8 mouse cellular contexts compared by ENCODE assay signal in the genomic region with DNA sequence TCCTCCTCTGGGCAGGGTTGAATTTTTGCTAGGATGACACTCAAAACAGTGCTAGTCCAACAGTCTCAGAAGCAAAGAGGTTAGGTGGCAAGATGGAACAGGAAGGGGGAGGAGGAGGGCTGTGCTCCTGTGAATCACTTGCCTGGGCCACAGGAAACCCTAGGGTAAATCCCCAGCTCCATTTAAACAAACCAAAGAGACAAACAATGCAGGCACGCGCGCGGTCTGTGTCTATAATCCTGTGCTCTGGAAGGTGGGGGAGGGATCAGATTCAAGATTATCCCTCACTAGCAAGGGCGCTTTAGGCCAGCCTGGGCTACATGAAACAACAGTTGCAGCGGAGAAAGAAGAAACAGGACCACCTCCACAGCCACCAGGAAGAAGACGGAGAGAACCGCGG. TPM values are rescaled to one million over a fixed set of nuclear protein-coding genes. Genes with fewer than 3 reads are reported as not detected.
DNase-seq lines count a peak whose midpoint lies in the region; ATAC-seq and TF ChIP-seq lines count a peak whose summit lies in the region.
"Had no signal": no experiment of that assay in that cellular context is flagged by ENCODE, and none has a peak within 500 bp of the region (broad histone marks: within the 10 kb centered on the region; RNA-seq: fewer than 3 reads in every experiment).

No protein-coding gene starts in this region.

- no peak overlapping the region for H3K4me2 ChIP-seq in hindbrain, embryonic 13.5 days
- no peak overlapping the region for H3K4me2 ChIP-seq in hindbrain, embryonic 11.5 days (replicated peaks; ENCODE audit: low read depth, low read length)

- TF ChIP-seq CTCF in brain, embryonic 14.5 days (IDR thresholded peaks at IDR 0.05; ENCODE audit: borderline replicate concordance, extremely low read depth, insufficient read depth, insufficient read length) = no peak

- no peaks in the 10 kb centered on the region for H3K36me3 ChIP-seq in hindbrain, embryonic 13.5 days
- no peaks in the 10 kb centered on the region for H3K36me3 ChIP-seq in hindbrain, embryonic 11.5 days (ENCODE audit: control insufficient read depth, insufficient read depth, low read length)

- H3K9me3 ChIP-seq in hindbrain, embryonic 13.5 days = no peaks in the 10 kb centered on the region
- H3K9me3 ChIP-seq in hindbrain, embryonic 11.5 days (ENCODE audit: control insufficient read depth, low read length) = no peaks in the 10 kb centered on the region

- no peaks in the 10 kb centered on the region for H3K27me3 ChIP-seq in hindbrain, embryonic 13.5 days
- no peaks in the 10 kb centered on the region for H3K27me3 ChIP-seq in hindbrain, embryonic 11.5 days (ENCODE audit: control insufficient read depth, insufficient read depth, low read length)

- ATAC-seq in hindbrain, embryonic 13.5 days (ENCODE audit: low FRiP score) = no peak
- ATAC-seq in hindbrain, embryonic 11.5 days (ENCODE audit: low FRiP score) = no peak
- peak; percentile 89 for ATAC-seq in CD4-positive, CD25-positive, alpha-beta regulatory T cell, adult 4 months

- H3K27ac ChIP-seq in hindbrain, embryonic 13.5 days = peak overlapping the region; percentile 5; the same call in 1 of the 2 replicates
- H3K27ac ChIP-seq in hindbrain, embryonic 11.5 days (ENCODE audit: low read depth, low read length) = no peak overlapping the region

- no peak for DNase-seq in hindbrain, embryonic 11.5 days (ENCODE audit: low spot score)
- peak; percentile 25 for DNase-seq in brain, embryonic 14.5 days (ENCODE audit: low read depth)
- DNase-seq in naive thymus-derived CD4-positive, alpha-beta T cell, adult 2 months (ENCODE audit: low read depth) = peak; percentile 81
- no peak for DNase-seq in left cerebral cortex, adult 9 months (ENCODE audit: low spot score in 2 of 2)
- DNase-seq in gastrocnemius, postnatal 36 days = no peak
- DNase-seq: cerebellum, adult 9-10 months had no signal

- peaks cover 12% of the 10 kb centered on the region for H3K4me1 ChIP-seq in hindbrain, embryonic 13.5 days (replicated peaks)
- H3K4me1 ChIP-seq in hindbrain, embryonic 11.5 days (replicated peaks; ENCODE audit: control insufficient read depth, insufficient read depth, low read length) = no peaks in the 10 kb centered on the region

- H3K9ac ChIP-seq in hindbrain, embryonic 13.5 days = no peak overlapping the region
- no peak overlapping the region for H3K9ac ChIP-seq in hindbrain, embryonic 11.5 days (ENCODE audit: low read depth, low read length)

- intact Hi-C loops in gastrocnemius, postnatal 36 days (cut with DNase I) = loop anchor here (5.0 kb wide), 1 partner anchor 279 kb away; no protein-coding TSS in a partner anchor

- WGBS in hindbrain, embryonic 13.5 days = 71% methylated on average over 9 of the region's 9 CpGs
- 70% methylated on average over 9 of the region's 9 CpGs for WGBS in hindbrain, embryonic 11.5 days

- no peak for TF ChIP-seq POLR2A in brain, embryonic 14.5 days (IDR thresholded peaks at IDR 0.05; ENCODE audit: borderline replicate concordance, extremely low read depth, insufficient read depth, insufficient read length, poor library complexity, severe bottlenecking)

- H3K4me3 ChIP-seq in hindbrain, embryonic 13.5 days = no peak overlapping the region
- no peak overlapping the region for H3K4me3 ChIP-seq in hindbrain, embryonic 11.5 days (ENCODE audit: low read depth, low read length)

RNA-seq across cellular contexts. Expression of gene Atf7ip, which starts 42.5 kb away (rescaled TPM):
- 43.3 and 43.5 TPM in 2 replicates for polyA plus RNA-seq in hindbrain, embryonic 13.5 days (2015; fragmentation: Nextera tagmentation; extraction: Ambion mirVana)
- 54.1 and 73.7 TPM in 2 replicates for polyA plus RNA-seq in hindbrain, embryonic 11.5 days (2014; fragmentation: Nextera tagmentation; extraction: Ambion mirVana)
- polyA plus RNA-seq in CD4-positive, CD25-positive, alpha-beta regulatory T cell, adult 4 months (2017; shearing (Covaris generic)) = 100 to 1,000 TPM in 1 of 2 experiments, 10 to 100 TPM in 1; 96.5 to 115 TPM
- polyA plus RNA-seq in brain, embryonic 14.5 days (2012; rRNA removed) = 40.0 and 67.9 TPM in 2 replicates
- 10 to 100 TPM; 31.6 to 41.6 TPM for total RNA-seq in gastrocnemius, postnatal 36 days (2021)

RNA-seq across cellular contexts. Expression of gene E330021D16Rik, which starts 48.1 kb away (rescaled TPM):
- not detected in 2 replicates for polyA plus RNA-seq in hindbrain, embryonic 13.5 days (2015; fragmentation: Nextera tagmentation; extraction: Ambion mirVana)
- polyA plus RNA-seq in hindbrain, embryonic 11.5 days (2014; fragmentation: Nextera tagmentation; extraction: Ambion mirVana) = 0.13 TPM in 1 of 2 replicates, not detected in the other
- 1 to 10 TPM; 1.1 to 1.7 TPM for polyA plus RNA-seq in CD4-positive, CD25-positive, alpha-beta regulatory T cell, adult 4 months (2017; shearing (Covaris generic))
- polyA plus RNA-seq in brain, embryonic 14.5 days (2012; rRNA removed) = not detected in 2 replicates
- total RNA-seq in gastrocnemius, postnatal 36 days (2021) = not detected

Comparison
In these comparisons a context has a peak if more than half of its experiments do, and no peak if none do; other contexts are left out.
1. DNase-seq: peak in brain, embryonic 14.5 days (single experiment) and naive thymus-derived CD4-positive, alpha-beta T cell, adult 2 months (single experiment); none in hindbrain, embryonic 11.5 days (single experiment), left cerebral cortex, adult 9 months (0 of 2) and gastrocnemius, postnatal 36 days (0 of 2).